8 mouse cellular contexts compared by ENCODE assay signal in the genomic region with DNA sequence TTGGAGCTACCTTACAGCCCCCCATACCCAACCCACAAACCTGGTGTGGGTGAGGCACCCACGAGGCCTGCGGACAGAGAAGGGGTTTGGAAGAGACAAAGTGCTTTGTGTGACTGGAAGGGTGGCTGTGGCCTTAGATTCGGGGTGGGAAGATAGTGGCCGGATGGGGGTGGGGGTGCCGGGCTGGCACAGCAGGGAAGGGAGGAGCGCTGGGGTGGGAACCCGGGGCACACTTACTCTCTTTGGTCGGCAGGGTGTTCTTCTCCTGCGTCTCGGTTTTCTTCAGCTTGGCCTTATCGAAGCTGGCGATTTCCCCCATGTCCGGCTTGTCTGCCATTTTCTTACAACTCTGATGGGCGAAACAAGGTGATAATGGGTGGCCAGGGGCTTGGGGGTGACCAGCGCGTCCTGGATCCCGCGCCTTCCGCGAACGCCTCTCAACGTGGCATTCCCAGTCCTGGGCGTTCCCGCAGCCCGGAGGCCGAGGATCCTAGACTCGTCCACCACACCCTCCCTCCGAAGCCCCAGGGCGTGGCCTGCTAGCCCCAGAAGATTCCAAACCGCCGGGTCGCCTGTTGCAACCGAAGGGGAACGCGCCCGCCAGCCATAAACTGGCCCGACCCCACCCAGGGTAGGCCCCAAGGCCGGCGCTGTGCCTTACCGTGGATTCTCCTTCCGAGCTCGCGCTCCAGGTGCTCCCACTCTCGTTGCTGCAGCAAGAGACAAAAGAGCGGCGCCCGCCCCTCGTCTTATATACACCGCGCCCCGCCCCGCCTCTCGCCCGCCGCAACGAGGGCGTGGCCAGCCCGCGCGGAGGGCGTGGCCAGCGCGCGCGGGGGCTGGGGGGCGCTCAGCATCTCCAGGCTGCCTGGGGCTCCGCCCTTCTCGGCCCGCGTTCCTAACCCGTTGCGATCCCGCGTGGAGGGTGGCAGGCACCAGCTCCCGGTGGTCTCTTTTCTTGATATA. TPM values are rescaled to one million over a fixed set of nuclear protein-coding genes. Genes with fewer than 3 reads are reported as not detected.
DNase-seq lines count a peak whose midpoint lies in the region; ATAC-seq and TF ChIP-seq lines count a peak whose summit lies in the region.

No protein-coding gene starts in this region.

- ATAC-seq in frontal cortex, adult (ENCODE audit: low TSS enrichment): peak; percentile 75
- peak; percentile 88 for ATAC-seq in lung, postnatal 0 days

- peak overlapping the region; percentile 98 for H3K27ac ChIP-seq in hindbrain, embryonic 10.5 days
- H3K27ac ChIP-seq in lung, postnatal 0 days (ENCODE audit: low read length): peak overlapping the region; percentile 84

- DNase-seq in MEL-GATA-1-ER (ENCODE audit: extremely low read depth, low read depth): peak; percentile 27
- peak; percentile 88 for DNase-seq in cerebellum, adult 8-10 months
- peak; percentile 91 for DNase-seq in hindbrain, embryonic 10.5 days (ENCODE audit: low spot score)
- peak; percentile 82 to 89 for DNase-seq in layer of hippocampus, postnatal 10 days (ENCODE audit: low spot score in 2 of 2)
- peak; percentile 81 for DNase-seq in lung, postnatal 0 days (ENCODE audit: low spot score)
- peak; percentile 91 for DNase-seq in ovary, postnatal 10 days (ENCODE audit: low spot score)
- DNase-seq in thymus, postnatal 14 days: peak; percentile 93

- peak overlapping the region; percentile 95 for H3K4me3 ChIP-seq in hindbrain, embryonic 10.5 days
- peak overlapping the region; percentile 71 for H3K4me3 ChIP-seq in lung, postnatal 0 days (ENCODE audit: low read depth, low read length)

- no peaks in the 10 kb centered on the region for H3K9me3 ChIP-seq in hindbrain, embryonic 10.5 days
- H3K9me3 ChIP-seq in lung, postnatal 0 days (ENCODE audit: low read length): no peaks in the 10 kb centered on the region

- under 1% methylated on average over 75 of the region's 75 CpGs for WGBS in hindbrain, embryonic 10.5 days
- under 1% methylated on average over 54 of the region's 75 CpGs for WGBS in lung, postnatal 0 days

- no peaks in the 10 kb centered on the region for H3K27me3 ChIP-seq in hindbrain, embryonic 10.5 days (ENCODE audit: insufficient read depth, poor library complexity, severe bottlenecking)
- no peaks in the 10 kb centered on the region for H3K27me3 ChIP-seq in lung, postnatal 0 days (replicated peaks; ENCODE audit: insufficient read depth, low read length)

- peak overlapping the region; percentile 82 for H3K9ac ChIP-seq in lung, postnatal 0 days (replicated peaks; ENCODE audit: low read depth)

- peak; percentile 16; the same call in 1 of the 2 replicates for TF ChIP-seq CTCF in lung, postnatal 0 days (IDR thresholded peaks at IDR 0.05)

- no peaks in the 10 kb centered on the region for H3K36me3 ChIP-seq in hindbrain, embryonic 10.5 days
- H3K36me3 ChIP-seq in lung, postnatal 0 days (ENCODE audit: insufficient read depth, low read length): no peaks in the 10 kb centered on the region

- TF ChIP-seq EP300 in lung, postnatal 0 days (IDR thresholded peaks at IDR 0.05): no peak

- peak overlapping the region; percentile 81 for H3K4me2 ChIP-seq in lung, postnatal 0 days (replicated peaks; ENCODE audit: low read depth, low read length)

- H3K4me1 ChIP-seq in hindbrain, embryonic 10.5 days (replicated peaks): peaks cover 35% of the 10 kb centered on the region
- peaks cover 10% of the 10 kb centered on the region; the same call in 1 of the 2 replicates for H3K4me1 ChIP-seq in lung, postnatal 0 days (ENCODE audit: insufficient read depth, low read depth, low read length)

RNA-seq across cellular contexts. Expression of gene Tmsb10, which starts 0.6 kb away (rescaled TPM):
- 3,283 and 4,408 TPM in 2 replicates for polyA plus RNA-seq in hindbrain, embryonic 10.5 days (2016; fragmentation: Nextera tagmentation; extraction: Ambion mirVana)
- 1,000 to 10,000 TPM; 1,683 to 1,895 TPM for total RNA-seq in layer of hippocampus, postnatal 10 days (2021)
- polyA plus RNA-seq in lung, postnatal 0 days (2015; fragmentation: Nextera tagmentation; extraction: Ambion mirVana): 2,084 and 2,244 TPM in 2 replicates

RNA-seq across cellular contexts. Expression of gene Kcmf1, which starts 58.2 kb away (rescaled TPM):
- 24.2 and 28.7 TPM in 2 replicates for polyA plus RNA-seq in hindbrain, embryonic 10.5 days (2016; fragmentation: Nextera tagmentation; extraction: Ambion mirVana)
- total RNA-seq in layer of hippocampus, postnatal 10 days (2021): 10 to 100 TPM; 63.3 to 65.6 TPM
- 43.0 and 47.6 TPM in 2 replicates for polyA plus RNA-seq in lung, postnatal 0 days (2015; fragmentation: Nextera tagmentation; extraction: Ambion mirVana)

Comparison
In these comparisons a context has a peak if more than half of its experiments do, and no peak if none do; other contexts are left out.
1. Peak in every context shown above with its lines: DNase-seq, ATAC-seq, H3K4me3 ChIP-seq and H3K27ac ChIP-seq.
2. DNase-seq: peak in every context shown above with its lines; median percentile 93 in thymus, postnatal 14 days; 91 in hindbrain, embryonic 10.5 days; 91 in ovary, postnatal 10 days; 88 in cerebellum, adult 8-10 months; 86 in layer of hippocampus, postnatal 10 days; 81 in lung, postnatal 0 days; 27 in MEL-GATA-1-ER.